Mouse (Mus musculus) G1E (cell line): ENCODE measurements around the gene Ptbp1. TPM values are rescaled to one million over a fixed set of nuclear protein-coding genes. Genes with fewer than 3 reads are reported as not detected.

Experiments
- ATAC-seq: 2 replicates; pipeline ENCODE4 v1.8.0; 2016; ENCODE audit warnings: mild to moderate bottlenecking; ENCODE audit not compliant: insufficient number of reproducible peaks, poor library complexity, low FRiP score, severe bottlenecking; ENCODE audit errors: extremely low read depth
- DNase-seq: peaks from one replicate; pipeline ENCODE4 v3.0.0; 2012; ENCODE audit warnings: low spot score
- H3K27me3 ChIP-seq: 2 replicates; pipeline ENCODE4 v1.6.1; 2012; ENCODE audit warnings: mild to moderate bottlenecking, low read length, inconsistent platforms; ENCODE audit not compliant: insufficient read depth
- H3K36me3 ChIP-seq: replicated peaks from 2 replicates; pipeline ENCODE3; 2012; ENCODE audit warnings: mild to moderate bottlenecking, inconsistent platforms
- H3K4me1 ChIP-seq: 2 replicates; pipeline ENCODE4 v1.6.1; 2012; ENCODE audit warnings: low read depth, low read length, inconsistent platforms, mixed read lengths; ENCODE audit not compliant: insufficient read depth
- H3K4me3 ChIP-seq: 2 replicates; pipeline ENCODE4 v1.5.1; 2012; ENCODE audit warnings: low read depth, mild to moderate bottlenecking, inconsistent platforms, low read length, moderate library complexity, mixed read lengths
- H3K9me3 ChIP-seq: replicated peaks from 2 replicates; pipeline ENCODE4 v1.6.1; 2012; ENCODE audit warnings: inconsistent platforms
- CTCF ChIP-seq: IDR thresholded peaks from 2 replicates; pipeline ENCODE4 v1.5.1; 2012; ENCODE audit warnings: low read depth, low read length, inconsistent platforms, mixed read lengths
- GATA1 ChIP-seq: IDR thresholded peaks from 2 replicates; pipeline ENCODE4 v1.6.1; 2012; ENCODE audit warnings: borderline replicate concordance, low read length, inconsistent platforms, mixed read lengths
- GATA2 ChIP-seq: IDR thresholded peaks from 2 replicates; pipeline ENCODE4 v1.6.1; 2012; ENCODE audit warnings: low read depth, low read length, inconsistent platforms, borderline replicate concordance
- POLR2AphosphoS5 ChIP-seq: IDR thresholded peaks from 2 replicates; pipeline ENCODE4 v1.6.1; 2012; ENCODE audit warnings: low read depth, low read length, inconsistent platforms; ENCODE audit not compliant: insufficient replicate concordance
- TAL1 ChIP-seq: conservative IDR thresholded peaks from 2 replicates; pipeline ENCODE4 v1.6.1; 2012; ENCODE audit warnings: low read depth, low read length, inconsistent platforms, mixed read lengths
- polyA plus RNA-seq: library from polyadenylated mRNA; stranded (reverse); fragments of >175 nt; gene quantifications from 2 replicates; pipeline ENCODE4 v1.2.3, GENCODE M21; 2012
- total RNA-seq, 2 experiments: library from RNA; stranded (forward) in 1 of 2; stranded (reverse) in 1 of 2; fragments of 200-1000 nt in 1 of 2; fragments of >200 nt in 1 of 2; fragmentation: Nextera tagmentation in 1 of 2; gene quantifications; 2 replicates each; pipeline ENCODE4 v1.2.3; 2014 to 2017

Gene Ptbp1
- total and polyA plus RNA-seq, 3 experiments: 168 to 1,117 (median 333) TPM

DNA sequence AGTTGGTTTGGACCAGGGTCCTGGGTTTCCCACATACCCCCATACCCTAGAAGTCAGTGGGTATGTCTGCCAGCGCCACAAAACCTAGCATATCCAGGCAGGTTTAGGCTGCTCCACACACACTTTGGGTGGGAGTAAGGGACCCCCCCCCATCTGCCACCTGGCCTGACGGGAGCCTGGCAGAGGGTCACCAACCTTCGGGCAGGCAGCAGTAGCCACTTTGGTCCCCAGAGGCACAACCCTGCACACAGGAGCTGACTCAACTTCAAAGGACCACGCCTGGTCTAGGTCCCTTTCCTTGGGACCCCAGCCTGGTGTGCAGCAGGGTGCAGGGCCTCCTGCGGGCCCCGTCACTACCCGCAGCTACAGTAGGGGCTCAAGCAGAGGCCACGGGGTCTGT, 34.0 kb upstream of the Ptbp1 start:
- ATAC-seq (no peak), DNase-seq (no peak)
- Histone ChIP-seq H3K4me3 (no peak overlapping the region), H3K4me1 (peaks cover 13% of the 10 kb centered on the region), H3K27me3 (peaks cover 74% of the 10 kb centered on the region), H3K36me3 (no peaks in the 10 kb centered on the region), H3K9me3 (no peaks in the 10 kb centered on the region)
- no peak for TF ChIP-seq TAL1
- TF ChIP-seq POLR2AphosphoS5: no peak
- TF ChIP-seq GATA1: no peak
- TF ChIP-seq GATA2: no peak
- no peak for TF ChIP-seq CTCF

GRCm38 (mm10) chr10:79820782-79821181, 33.4 kb upstream of the Ptbp1 start, which contains the start of gene Misp:
Gene Misp (plus strand): TSS chr10:79820989.
- Histone ChIP-seq H3K9me3 (no peaks in the 10 kb centered on the region), H3K4me1 (peaks cover 16% of the 10 kb centered on the region), H3K4me3 (no peak within 1 kb of the TSS), H3K27me3 (peaks cover 77% of the 10 kb centered on the region), H3K36me3 (no peaks in the 10 kb centered on the region)
- ATAC-seq (no peak), DNase-seq (no peak)
- TF ChIP-seq GATA1 (no peak), POLR2AphosphoS5 (no peak), TAL1 (no peak), GATA2 (no peak), CTCF (no peak)

DNA sequence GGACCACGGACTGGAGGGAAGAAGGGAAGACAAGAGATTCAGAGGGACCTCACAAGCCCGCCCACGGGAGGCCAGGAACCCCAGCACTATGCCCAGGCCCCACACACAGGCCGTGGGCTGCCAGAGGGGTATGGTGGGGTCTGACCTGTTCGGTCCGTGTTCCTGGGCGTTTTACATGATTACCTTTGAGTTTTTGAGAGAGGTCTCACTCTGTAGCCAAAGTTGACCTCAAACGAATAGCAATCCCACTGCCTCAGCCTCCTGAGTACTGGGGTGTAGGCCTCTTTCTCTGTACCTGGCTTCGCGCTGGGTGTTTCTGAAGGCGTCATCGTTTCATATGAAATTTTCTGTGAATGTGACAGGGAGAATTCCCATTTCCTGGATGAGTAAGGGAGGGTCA, 32.5 kb upstream of the Ptbp1 start:
- ATAC-seq: no peak
- Histone ChIP-seq H3K36me3 (no peaks in the 10 kb centered on the region), H3K27me3 (peaks cover 77% of the 10 kb centered on the region), H3K4me3 (no peak overlapping the region), H3K9me3 (no peaks in the 10 kb centered on the region), H3K4me1 (peaks cover 18% of the 10 kb centered on the region)
- TF ChIP-seq POLR2AphosphoS5 (no peak), GATA1 (no peak), CTCF (no peak), GATA2 (no peak), TAL1 (no peak)
- no peak for DNase-seq

- Histone ChIP-seq H3K36me3 (no peaks in the 10 kb centered on the region), H3K27me3 (peaks cover 81% of the 10 kb centered on the region), H3K4me1 (peaks cover 18% of the 10 kb centered on the region), H3K9me3 (no peaks in the 10 kb centered on the region), H3K4me3 (no peak overlapping the region)
- DNase-seq (no peak), ATAC-seq (no peak)
- no peak for TF ChIP-seq POLR2AphosphoS5
- TF ChIP-seq GATA2: no peak
- TF ChIP-seq GATA1: no peak
- no peak for TF ChIP-seq CTCF
- TF ChIP-seq TAL1: no peak
Observed at GRCm38 (mm10) chr10:79822372-79822771, 31.9 kb upstream of the Ptbp1 start.

DNA sequence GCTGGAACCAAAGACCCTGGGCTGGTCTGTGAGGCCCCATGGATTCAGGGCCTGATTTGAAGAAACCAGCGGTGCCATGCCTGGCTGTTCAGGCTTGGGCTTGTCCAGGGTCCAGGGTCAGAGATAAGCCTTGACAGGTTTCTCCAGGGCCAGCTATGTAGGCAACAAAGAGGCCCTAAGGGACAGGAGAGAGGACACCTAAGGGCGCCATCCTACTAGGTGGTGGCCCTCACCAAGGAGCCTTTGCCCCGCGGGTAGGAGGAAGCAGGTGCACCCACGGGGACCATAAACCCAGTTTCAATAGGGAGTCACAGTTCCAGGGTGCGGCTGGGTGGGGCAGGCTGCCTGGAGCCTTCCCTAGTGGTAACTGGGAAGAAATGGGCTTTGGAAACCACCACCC, 31.2 kb upstream of the Ptbp1 start:
- DNase-seq (no peak), ATAC-seq (no peak)
- Histone ChIP-seq H3K27me3 (peaks cover 85% of the 10 kb centered on the region), H3K9me3 (no peaks in the 10 kb centered on the region), H3K4me1 (peaks cover 18% of the 10 kb centered on the region), H3K36me3 (no peaks in the 10 kb centered on the region), H3K4me3 (no peak overlapping the region)
- no peak for TF ChIP-seq POLR2AphosphoS5
- TF ChIP-seq TAL1: no peak
- TF ChIP-seq GATA1: no peak
- TF ChIP-seq GATA2: no peak
- no peak for TF ChIP-seq CTCF

DNA sequence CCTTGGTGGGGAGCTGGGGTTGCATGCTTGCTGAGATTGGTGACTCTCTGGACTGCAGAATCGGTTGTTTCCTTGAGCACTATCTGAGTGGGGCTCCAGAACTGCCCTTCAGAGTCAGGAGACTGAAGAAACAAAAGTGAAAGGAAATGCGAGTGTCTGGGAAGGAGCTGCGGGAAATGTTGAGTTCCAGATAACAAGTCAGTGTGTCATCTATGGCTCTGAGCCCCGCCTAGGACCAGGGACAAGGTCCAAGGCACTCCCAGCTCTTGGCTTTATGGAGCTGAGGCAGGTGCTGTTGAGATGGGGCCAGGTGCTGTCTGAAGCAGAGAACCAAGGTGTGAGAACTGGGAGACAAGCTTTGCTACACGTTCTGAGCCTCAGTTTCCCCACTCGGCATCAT, 29.8 kb upstream of the Ptbp1 start:
- Histone ChIP-seq H3K9me3 (no peaks in the 10 kb centered on the region), H3K36me3 (no peaks in the 10 kb centered on the region), H3K27me3 (peaks cover 84% of the 10 kb centered on the region), H3K4me1 (peaks cover 15% of the 10 kb centered on the region), H3K4me3 (no peak overlapping the region)
- TF ChIP-seq TAL1: no peak
- no peak for TF ChIP-seq GATA1
- no peak for TF ChIP-seq CTCF
- no peak for TF ChIP-seq GATA2
- TF ChIP-seq POLR2AphosphoS5: no peak
- ATAC-seq (no peak), DNase-seq (no peak)

- ATAC-seq: no peak
- DNase-seq: no peak
- Histone ChIP-seq H3K36me3 (no peaks in the 10 kb centered on the region), H3K9me3 (no peaks in the 10 kb centered on the region), H3K4me1 (0 out of 2 replicates have a peak, but pooled peaks cover 3% of the 10 kb centered on the region), H3K4me3 (no peak overlapping the region), H3K27me3 (peaks cover 54% of the 10 kb centered on the region)
- TF ChIP-seq POLR2AphosphoS5: no peak
- no peak for TF ChIP-seq GATA1
- no peak for TF ChIP-seq GATA2
- no peak for TF ChIP-seq CTCF
- TF ChIP-seq TAL1: no peak
Observed at GRCm38 (mm10) chr10:79831583-79831982, 22.6 kb upstream of the Ptbp1 start.
